Comparison of ENCODE assay signal across 12 mouse cellular contexts in the genomic region with DNA sequence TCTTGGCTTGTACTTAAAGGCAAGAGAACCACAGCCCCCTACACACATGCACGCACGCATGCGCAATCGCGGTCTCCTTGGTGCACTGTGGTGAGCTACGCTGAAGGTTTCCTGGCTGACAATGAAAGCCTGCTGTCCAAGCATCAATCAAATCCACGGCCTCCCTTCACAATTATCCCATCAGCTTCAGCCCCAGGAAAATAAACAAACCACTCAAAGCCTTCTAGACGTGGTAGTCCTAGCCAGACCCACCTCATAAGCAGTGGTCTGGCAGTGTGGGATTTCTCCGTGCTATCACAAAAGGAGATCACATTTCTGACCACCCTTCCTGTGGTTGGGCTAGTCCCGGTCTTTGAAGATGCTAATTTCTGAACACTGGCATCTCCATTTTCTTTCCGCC.
DNase-seq lines count a peak whose midpoint lies in the region; ATAC-seq lines count a peak whose summit lies in the region.
"Had no signal": no experiment of that assay in that cellular context is flagged by ENCODE, and none has a peak within 500 bp of the region (broad histone marks: within the 10 kb centered on the region; RNA-seq: fewer than 3 reads in every experiment).

No protein-coding gene starts in this region.

- peak; percentile 76 for ATAC-seq in lung, embryonic 16.5 days (ENCODE audit: low read depth)
- ATAC-seq: forebrain, embryonic 15.5 days had no signal

- no peaks in the 10 kb centered on the region for H3K9me3 ChIP-seq in lung, embryonic 16.5 days (ENCODE audit: control insufficient read depth, low read length)
- H3K9me3 ChIP-seq in limb, embryonic 10.5 days (replicated peaks) = no peaks in the 10 kb centered on the region
- H3K9me3 ChIP-seq: forebrain, embryonic 15.5 days had no signal

- H3K4me2 ChIP-seq in lung, embryonic 16.5 days (ENCODE audit: low read depth, low read length) = peak overlapping the region; percentile 2; the same call in 1 of the 2 replicates
- H3K4me2 ChIP-seq: forebrain, embryonic 15.5 days had no signal

- H3K4me3 ChIP-seq in lung, embryonic 16.5 days (ENCODE audit: low read length) = no peak overlapping the region
- no peak overlapping the region for H3K4me3 ChIP-seq in limb, embryonic 10.5 days
- H3K4me3 ChIP-seq: forebrain, embryonic 15.5 days had no signal

- H3K27ac ChIP-seq in lung, embryonic 16.5 days (ENCODE audit: low read length) = no peak overlapping the region
- H3K27ac ChIP-seq in limb, embryonic 10.5 days = peak overlapping the region; percentile 54
- H3K27ac ChIP-seq: forebrain, embryonic 15.5 days; macrophage had no signal

- no peaks in the 10 kb centered on the region for H3K36me3 ChIP-seq in lung, embryonic 16.5 days (ENCODE audit: control insufficient read depth, insufficient read depth, low read length)
- no peaks in the 10 kb centered on the region for H3K36me3 ChIP-seq in limb, embryonic 10.5 days
- H3K36me3 ChIP-seq: forebrain, embryonic 15.5 days had no signal

- H3K27me3 ChIP-seq in lung, embryonic 16.5 days (ENCODE audit: control insufficient read depth, insufficient read depth, low read depth, low read length) = no peaks in the 10 kb centered on the region; the same call in 1 of the 2 replicates
- no peaks in the 10 kb centered on the region for H3K27me3 ChIP-seq in limb, embryonic 10.5 days (ENCODE audit: low read depth, poor library complexity, severe bottlenecking)
- H3K27me3 ChIP-seq: forebrain, embryonic 15.5 days had no signal

- H3K4me1 ChIP-seq in lung, embryonic 16.5 days (replicated peaks; ENCODE audit: control insufficient read depth, insufficient read depth, low read length) = peaks cover 24% of the 10 kb centered on the region
- H3K4me1 ChIP-seq in limb, embryonic 10.5 days = peaks cover 49% of the 10 kb centered on the region
- H3K4me1 ChIP-seq: forebrain, embryonic 15.5 days had no signal

- peak; percentile 15 to 24 for DNase-seq in cerebellum, postnatal 10 days
- DNase-seq in cerebellum, postnatal 4 days (ENCODE audit: low spot score in 2 of 2) = no peak
- DNase-seq in lung, adult 18-20 months = no peak
- DNase-seq in NIH3T3 (ENCODE audit: low read depth) = peak; percentile 21
- DNase-seq in limb, embryonic 10.5 days (ENCODE audit: low spot score) = no peak
- DNase-seq in frontal cortex, postnatal 25 days (ENCODE audit: low spot score in 2 of 2) = no peak
- no peak for DNase-seq in frontal cortex, postnatal 36 days (ENCODE audit: low spot score in 2 of 2)
- DNase-seq: cerebellum, adult 8-10 months; kidney, adult 2 months had no signal

- H3K9ac ChIP-seq in lung, embryonic 16.5 days (ENCODE audit: low read length) = no peak overlapping the region
- H3K9ac ChIP-seq: forebrain, embryonic 15.5 days had no signal

- WGBS in lung, embryonic 16.5 days = 29% methylated on average over 11 of the region's 11 CpGs
- 64% methylated on average over 11 of the region's 11 CpGs for WGBS in limb, embryonic 10.5 days

Comparison
In these comparisons a context has a peak if more than half of its experiments do, and no peak if none do; other contexts are left out.
1. DNase-seq: peak in cerebellum, postnatal 10 days (2 of 2) and NIH3T3 (single experiment); none in cerebellum, postnatal 4 days (0 of 2), lung, adult 18-20 months (0 of 2), limb, embryonic 10.5 days (single experiment), frontal cortex, postnatal 25 days (0 of 2) and frontal cortex, postnatal 36 days (0 of 2).